ENCODE assay signal across 8 mouse cellular contexts in the genomic region with DNA sequence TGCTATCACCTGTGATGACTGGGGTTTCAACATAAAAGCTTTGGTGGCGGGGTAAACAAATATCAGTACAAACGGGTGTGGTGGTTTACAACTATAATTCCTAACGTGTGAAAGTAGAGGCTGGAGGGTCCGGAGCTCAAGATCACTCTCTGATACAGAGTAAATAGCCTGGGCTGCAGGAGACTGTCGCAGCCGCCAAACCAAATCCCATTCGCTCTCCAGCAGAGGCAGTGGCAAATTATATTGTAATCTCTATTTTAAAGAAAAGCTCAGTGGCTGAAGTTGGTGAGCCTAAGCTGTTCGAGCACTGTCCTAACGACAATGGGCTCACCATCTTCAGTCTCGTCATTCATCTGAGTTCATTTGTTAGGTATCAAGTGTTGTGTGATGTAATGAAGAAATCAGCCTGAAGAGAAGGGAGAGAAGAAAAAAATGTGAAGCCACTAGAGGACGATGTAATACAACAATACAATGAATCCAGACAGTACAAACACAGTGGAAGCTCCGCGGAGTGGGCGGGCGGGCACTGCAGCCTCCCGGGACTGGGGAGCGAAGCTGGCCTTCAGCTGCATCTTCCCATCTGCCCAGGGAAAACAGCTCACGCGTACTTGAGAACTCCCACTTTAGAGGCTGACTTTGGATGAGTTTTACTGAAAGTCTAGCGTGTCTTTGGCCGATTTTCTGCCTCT. TPM values are rescaled to one million over a fixed set of nuclear protein-coding genes. Genes with fewer than 3 reads are reported as not detected.
DNase-seq lines count a peak whose midpoint lies in the region; ATAC-seq and TF ChIP-seq lines count a peak whose summit lies in the region.

No protein-coding gene starts in this region.

- WGBS in embryonic facial prominence, embryonic 13.5 days = 54% methylated on average over 21 of the region's 21 CpGs
- 56% methylated on average over 21 of the region's 21 CpGs for WGBS in hindbrain, embryonic 10.5 days
- 49% methylated on average over 21 of the region's 21 CpGs for WGBS in neural tube, embryonic 15.5 days

- peaks cover 0 to 3% of the 10 kb centered on the region in 2 experiments; a peak in 1 of 4 replicates for H3K4me1 ChIP-seq in CH12.LX (ENCODE audit: control insufficient read depth in 1 of 2, insufficient read depth in 2 of 2)
- H3K4me1 ChIP-seq in embryonic facial prominence, embryonic 13.5 days = no peaks in the 10 kb centered on the region
- 0 out of 2 replicates have a peak, but pooled peaks cover 2% of the 10 kb centered on the region for H3K4me1 ChIP-seq in hindbrain, embryonic 10.5 days (replicated peaks)
- H3K4me1 ChIP-seq in neural tube, embryonic 15.5 days = peaks cover 7% of the 10 kb centered on the region; the same call in 1 of the 2 replicates

- no peak overlapping the region for H3K9ac ChIP-seq in CH12.LX (ENCODE audit: insufficient read depth, low read depth)
- no peak overlapping the region for H3K9ac ChIP-seq in embryonic facial prominence, embryonic 13.5 days
- H3K9ac ChIP-seq in neural tube, embryonic 15.5 days (replicated peaks) = no peak overlapping the region

- H3K79me2 ChIP-seq in CH12.LX (replicated peaks; ENCODE audit: control insufficient read depth, extremely low read depth, insufficient read depth, poor library complexity, severe bottlenecking) = no peaks in the 10 kb centered on the region

- dilution Hi-C loops in CH12.LX (cut with MboI; ENCODE audit: extremely low pct_ligation_motif_present, extremely low pct_unique_long_range_greater_than_20kb, low sequenced_read_pairs) = no loop called here

- TF ChIP-seq EP300 in CH12.LX (IDR thresholded peaks at IDR 0.05; ENCODE audit: low read length) = no peak

- H3K36me3 ChIP-seq in CH12.LX (replicated peaks in 1 of 2; ENCODE audit: control insufficient read depth in 1 of 2, insufficient read depth in 1 of 2, low read length in 1 of 2) = no peaks in the 10 kb centered on the region
- no peaks in the 10 kb centered on the region for H3K36me3 ChIP-seq in embryonic facial prominence, embryonic 13.5 days
- H3K36me3 ChIP-seq in hindbrain, embryonic 10.5 days = no peaks in the 10 kb centered on the region
- H3K36me3 ChIP-seq in neural tube, embryonic 15.5 days = no peaks in the 10 kb centered on the region

- ATAC-seq in embryonic facial prominence, embryonic 13.5 days (ENCODE audit: insufficient number of reproducible peaks, insufficient read depth, low FRiP score, low TSS enrichment, low read depth) = no peak
- ATAC-seq in neural tube, embryonic 15.5 days (ENCODE audit: low FRiP score) = peak; percentile 70; the same call in 1 of the 2 replicates

- H3K4me3 ChIP-seq in CH12.LX (replicated peaks in 1 of 3; ENCODE audit: low read depth in 2 of 3, low read length in 2 of 3, poor library complexity in 1 of 3) = no peak overlapping the region
- H3K4me3 ChIP-seq in embryonic facial prominence, embryonic 13.5 days = peak overlapping the region; percentile 17; the same call in 1 of the 2 replicates
- H3K4me3 ChIP-seq in hindbrain, embryonic 10.5 days = no peak overlapping the region
- 0 out of 2 replicates have a peak overlapping the region, but pooled peaks have one; percentile 10 for H3K4me3 ChIP-seq in neural tube, embryonic 15.5 days (replicated peaks)

- no peak overlapping the region for H3K4me2 ChIP-seq in CH12.LX (ENCODE audit: insufficient read depth, low read depth, poor library complexity, severe bottlenecking)
- H3K4me2 ChIP-seq in embryonic facial prominence, embryonic 13.5 days = peak overlapping the region; percentile 46
- peak overlapping the region; percentile 52 for H3K4me2 ChIP-seq in neural tube, embryonic 15.5 days

- H3K27me3 ChIP-seq in CH12.LX (replicated peaks) = no peaks in the 10 kb centered on the region
- no peaks in the 10 kb centered on the region for H3K27me3 ChIP-seq in embryonic facial prominence, embryonic 13.5 days
- no peaks in the 10 kb centered on the region for H3K27me3 ChIP-seq in hindbrain, embryonic 10.5 days (ENCODE audit: insufficient read depth, poor library complexity, severe bottlenecking)
- no peaks in the 10 kb centered on the region for H3K27me3 ChIP-seq in neural tube, embryonic 15.5 days (replicated peaks)

- peak in 1 of 2 experiments; percentile 20; a peak in 2 of 4 replicates for TF ChIP-seq CTCF in CH12.LX (conservative IDR thresholded peaks at IDR 0.05 in 1 of 2, IDR thresholded peaks at IDR 0.05 in 1 of 2; ENCODE audit: low read depth in 2 of 2, low read length in 2 of 2)

- no peak overlapping the region for H3K27ac ChIP-seq in CH12.LX (ENCODE audit: insufficient read depth, low read depth)
- no peak overlapping the region for H3K27ac ChIP-seq in embryonic facial prominence, embryonic 13.5 days
- no peak overlapping the region for H3K27ac ChIP-seq in hindbrain, embryonic 10.5 days
- no peak overlapping the region for H3K27ac ChIP-seq in neural tube, embryonic 15.5 days (replicated peaks)

- peak; percentile 15 for TF ChIP-seq RAD21 in CH12.LX (IDR thresholded peaks at IDR 0.05; ENCODE audit: low read depth, low read length)

- DNase-seq in cerebellum, adult 18-20 months = peak; percentile 36 to 37
- DNase-seq in cerebellum, adult 11-12 months = no peak
- no peak for DNase-seq in CH12.LX (ENCODE audit: extremely low read depth)
- peak; percentile 22 for DNase-seq in hindbrain, embryonic 10.5 days (ENCODE audit: low spot score)
- DNase-seq in layer of hippocampus, postnatal 25 days (ENCODE audit: extremely low spot score in 1 of 2, low spot score in 1 of 2) = peak; percentile 28 to 32
- DNase-seq in spleen, postnatal 4 days (ENCODE audit: low spot score in 2 of 2) = no peak

- peaks cover 3% of the 10 kb centered on the region for H3K9me3 ChIP-seq in CH12.LX (replicated peaks; ENCODE audit: low read length)
- H3K9me3 ChIP-seq in embryonic facial prominence, embryonic 13.5 days = no peaks in the 10 kb centered on the region
- 0 out of 2 replicates have a peak, but pooled peaks cover 1% of the 10 kb centered on the region for H3K9me3 ChIP-seq in hindbrain, embryonic 10.5 days
- no peaks in the 10 kb centered on the region for H3K9me3 ChIP-seq in neural tube, embryonic 15.5 days (replicated peaks)

- TF ChIP-seq POLR2A in CH12.LX (IDR thresholded peaks at IDR 0.05; ENCODE audit: low read depth, low read length) = no peak

- in situ Hi-C loops in CH12.LX (cut with MboI; ENCODE audit: low pct_ligation_motif_present, low pct_unique_long_range_greater_than_20kb, low sequenced_read_pairs) = loop anchor here (10.0 kb wide), 1 partner anchor 152 kb away; no protein-coding TSS in a partner anchor

TF ChIP-seq in CH12.LX, 34 proteins besides CTCF, POLR2A, EP300 and RAD21:
- no peak for TF ChIP-seq TBP (conservative IDR thresholded peaks at IDR 0.05; ENCODE audit: low read depth, low read length)
- TF ChIP-seq JUND (conservative IDR thresholded peaks at IDR 0.05; ENCODE audit: low read depth, low read length) = no peak
- no peak for TF ChIP-seq ZMIZ1 (IDR thresholded peaks at IDR 0.05; ENCODE audit: low read depth, low read length)
- no peak for TF ChIP-seq ETS1 (conservative IDR thresholded peaks at IDR 0.05; ENCODE audit: low read depth, low read length)
- TF ChIP-seq UBTF (IDR thresholded peaks at IDR 0.05; ENCODE audit: low read depth, low read length) = no peak
- no peak for TF ChIP-seq MYC (IDR thresholded peaks at IDR 0.05; ENCODE audit: low read depth, low read length)
- no peak for TF ChIP-seq ZC3H11A (IDR thresholded peaks at IDR 0.05; ENCODE audit: low read depth, low read length)
- TF ChIP-seq ELF1 (IDR thresholded peaks at IDR 0.05; ENCODE audit: low read depth, low read length) = no peak
- TF ChIP-seq USF2 (conservative IDR thresholded peaks at IDR 0.05; ENCODE audit: low read depth, low read length) = no peak
- no peak for TF ChIP-seq JUN (IDR thresholded peaks at IDR 0.05; ENCODE audit: insufficient read depth, low read depth, low read length)
- TF ChIP-seq ZNF384 (IDR thresholded peaks at IDR 0.05; ENCODE audit: low read depth, low read length) = no peak
- no peak for TF ChIP-seq SIN3A (IDR thresholded peaks at IDR 0.05; ENCODE audit: low read length)
- no peak for TF ChIP-seq NELFE (IDR thresholded peaks at IDR 0.05; ENCODE audit: low read depth, low read length)
- TF ChIP-seq BHLHE40 (IDR thresholded peaks at IDR 0.05; ENCODE audit: low read depth, low read length) = no peak
- TF ChIP-seq E2F4 (IDR thresholded peaks at IDR 0.05; ENCODE audit: insufficient replicate concordance, low read depth, low read length) = no peak
- TF ChIP-seq MAFK (IDR thresholded peaks at IDR 0.05; ENCODE audit: insufficient replicate concordance, low read length) = no peak

RNA-seq across cellular contexts. Expression of a gene that starts 13.8 kb away (rescaled TPM):
- total RNA-seq in CH12.LX (2012; rRNA removed) = 54.4 and 65.0 TPM in 2 replicates
- 99.9 and 111 TPM in 2 replicates for total RNA-seq in CH12.LX (2014; rRNA removed)
- 57.9 and 65.9 TPM in 2 replicates for polyA plus RNA-seq in CH12.LX (2012; ENCODE audit: insufficient read length, low read depth)
- polyA plus RNA-seq in embryonic facial prominence, embryonic 13.5 days (2015; fragmentation: Nextera tagmentation; extraction: Ambion mirVana) = 50.6 and 54.5 TPM in 2 replicates
- 33.0 and 36.4 TPM in 2 replicates for polyA plus RNA-seq in hindbrain, embryonic 10.5 days (2016; fragmentation: Nextera tagmentation; extraction: Ambion mirVana)
- total RNA-seq in layer of hippocampus, postnatal 25 days (2021) = 10 to 100 TPM; 37.9 to 40.5 TPM
- polyA plus RNA-seq in neural tube, embryonic 15.5 days (2015; fragmentation: Nextera tagmentation; extraction: Ambion mirVana) = 34.1 and 38.6 TPM in 2 replicates

Comparison
In these comparisons a context has a peak if more than half of its experiments do, and no peak if none do; other contexts are left out.
1. DNase-seq: peak in cerebellum, adult 18-20 months (2 of 2), hindbrain, embryonic 10.5 days (single experiment) and layer of hippocampus, postnatal 25 days (2 of 2); none in cerebellum, adult 11-12 months (single experiment), CH12.LX (single experiment) and spleen, postnatal 4 days (0 of 2).
2. H3K4me3 ChIP-seq: peak in embryonic facial prominence, embryonic 13.5 days (single experiment) and neural tube, embryonic 15.5 days (single experiment); none in CH12.LX (0 of 3) and hindbrain, embryonic 10.5 days (single experiment).